Mouse (Mus musculus) liver, postnatal 0 days (tissue): ENCODE measurements around the gene Foxc2.
A peak's percentile ranks its signal among the peaks of the same experiment; 100 is the strongest.

Experiments used
- CTCF ChIP-seq: sonication (generic); IDR thresholded peaks from 2 replicates; pipeline ENCODE4 v1.5.1; 2016; ENCODE audit warnings: antibody characterized with exemption, low read depth
- EP300 ChIP-seq: IDR thresholded peaks from 2 replicates; pipeline ENCODE4 v1.6.1; 2016; ENCODE audit warnings: antibody characterized with exemption, low read depth, mild to moderate bottlenecking

DNA sequence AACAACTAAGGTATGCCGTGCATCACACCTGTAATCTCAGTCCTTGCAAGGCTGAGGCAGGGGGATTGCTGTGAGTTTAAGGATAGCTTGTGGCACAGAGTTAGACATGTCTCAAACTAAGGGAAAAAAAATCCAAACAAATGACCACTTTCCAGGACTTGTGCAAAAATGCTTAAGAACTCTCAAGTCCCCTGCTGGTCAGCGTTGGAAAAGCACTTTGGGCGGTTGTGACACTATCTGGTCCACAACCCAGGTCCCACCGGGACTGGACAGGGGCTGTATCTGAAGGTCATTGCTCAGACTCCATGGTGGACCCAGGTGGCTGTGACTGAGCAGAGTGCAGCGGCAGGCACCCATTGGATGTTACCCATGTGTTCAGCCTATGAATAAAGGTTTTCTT lies 14.6 kb downstream of the Foxc2 start:
- TF ChIP-seq CTCF: peak; percentile 56
- no peak for TF ChIP-seq EP300
